18 mouse cellular contexts compared by ENCODE assay signal in the genomic region with DNA sequence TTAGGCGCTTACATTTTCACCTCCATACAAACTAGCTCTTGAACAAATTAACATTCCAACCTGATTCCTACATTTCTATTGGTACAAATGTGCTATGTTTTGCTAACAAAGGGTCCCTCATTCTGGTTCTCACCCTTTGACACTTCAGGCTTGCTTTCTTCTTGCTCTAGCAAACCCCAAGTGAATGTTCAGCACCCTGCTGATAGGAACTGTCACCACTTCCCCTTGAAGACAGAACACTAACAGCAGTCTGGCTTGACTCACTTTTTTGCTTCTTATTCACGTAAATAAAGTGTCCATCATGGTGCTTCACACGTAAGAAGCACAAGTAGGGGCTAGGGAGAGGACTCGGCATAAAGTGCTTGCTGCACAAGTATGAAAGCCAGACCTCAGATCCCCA.
DNase-seq lines count a peak whose midpoint lies in the region; ATAC-seq and TF ChIP-seq lines count a peak whose summit lies in the region.
"Had no signal": no experiment of that assay in that cellular context is flagged by ENCODE, and none has a peak within 500 bp of the region (broad histone marks: within the 10 kb centered on the region; RNA-seq: fewer than 3 reads in every experiment).

No protein-coding gene starts in this region.

- H3K4me1 ChIP-seq in hindbrain, embryonic 10.5 days (replicated peaks) = peaks cover 47% of the 10 kb centered on the region
- peaks cover 2% of the 10 kb centered on the region; the same call in 1 of the 2 replicates for H3K4me1 ChIP-seq in hindbrain, embryonic 11.5 days (replicated peaks; ENCODE audit: control insufficient read depth, insufficient read depth, low read length)
- peaks cover 9% of the 10 kb centered on the region; the same call in 1 of the 2 replicates for H3K4me1 ChIP-seq in hindbrain, postnatal 0 days (ENCODE audit: insufficient read depth, low read length)
- H3K4me1 ChIP-seq: intestine, embryonic 15.5 days; liver, embryonic 12.5 days had no signal

- H3K9me3 ChIP-seq in hindbrain, embryonic 10.5 days = peaks cover 15% of the 10 kb centered on the region
- no peaks in the 10 kb centered on the region for H3K9me3 ChIP-seq in hindbrain, embryonic 11.5 days (ENCODE audit: control insufficient read depth, low read length)
- no peaks in the 10 kb centered on the region for H3K9me3 ChIP-seq in hindbrain, postnatal 0 days (ENCODE audit: low read length)
- H3K9me3 ChIP-seq: intestine, embryonic 15.5 days; liver, embryonic 12.5 days had no signal

- peaks cover 12% of the 10 kb centered on the region; the same call in 1 of the 2 replicates for H3K36me3 ChIP-seq in hindbrain, embryonic 10.5 days
- no peaks in the 10 kb centered on the region for H3K36me3 ChIP-seq in hindbrain, embryonic 11.5 days (ENCODE audit: control insufficient read depth, insufficient read depth, low read length)
- no peaks in the 10 kb centered on the region for H3K36me3 ChIP-seq in hindbrain, postnatal 0 days (ENCODE audit: insufficient read depth, low read length)
- H3K36me3 ChIP-seq: intestine, embryonic 15.5 days; liver, embryonic 12.5 days had no signal

- no peaks in the 10 kb centered on the region; the same call in 1 of the 2 replicates for H3K27me3 ChIP-seq in hindbrain, embryonic 10.5 days (ENCODE audit: insufficient read depth, poor library complexity, severe bottlenecking)
- no peaks in the 10 kb centered on the region for H3K27me3 ChIP-seq in hindbrain, embryonic 11.5 days (ENCODE audit: control insufficient read depth, insufficient read depth, low read length)
- no peaks in the 10 kb centered on the region for H3K27me3 ChIP-seq in hindbrain, postnatal 0 days (ENCODE audit: insufficient read depth, low read length)
- H3K27me3 ChIP-seq: intestine, embryonic 15.5 days; liver, embryonic 12.5 days had no signal

- ATAC-seq in hindbrain, embryonic 11.5 days (ENCODE audit: low FRiP score) = no peak
- no peak for ATAC-seq in hindbrain, postnatal 0 days
- ATAC-seq: intestine, embryonic 15.5 days; liver, embryonic 12.5 days had no signal

- H3K27ac ChIP-seq in hindbrain, embryonic 10.5 days = peak overlapping the region; percentile 63
- H3K27ac ChIP-seq in hindbrain, embryonic 11.5 days (ENCODE audit: low read depth, low read length) = no peak overlapping the region
- H3K27ac ChIP-seq in hindbrain, postnatal 0 days = peak overlapping the region; percentile 18; the same call in 1 of the 2 replicates
- H3K27ac ChIP-seq: intestine, embryonic 15.5 days; liver, embryonic 12.5 days had no signal

- 59% methylated on average over 4 of the region's 4 CpGs for WGBS in hindbrain, embryonic 10.5 days
- 60% methylated on average over 4 of the region's 4 CpGs for WGBS in hindbrain, embryonic 11.5 days
- WGBS in hindbrain, postnatal 0 days = 54% methylated on average over 4 of the region's 4 CpGs

- H3K4me3 ChIP-seq in hindbrain, embryonic 10.5 days = no peak overlapping the region
- no peak overlapping the region for H3K4me3 ChIP-seq in hindbrain, embryonic 11.5 days (ENCODE audit: low read depth, low read length)
- no peak overlapping the region for H3K4me3 ChIP-seq in hindbrain, postnatal 0 days (ENCODE audit: low read length)
- H3K4me3 ChIP-seq: intestine, embryonic 15.5 days; liver, embryonic 12.5 days had no signal

- no peak for TF ChIP-seq CTCF in hindbrain, postnatal 0 days (IDR thresholded peaks at IDR 0.05; ENCODE audit: low read depth)

- DNase-seq in hindbrain, embryonic 10.5 days (ENCODE audit: low spot score) = no peak
- no peak for DNase-seq in hindbrain, embryonic 11.5 days (ENCODE audit: low spot score)
- DNase-seq in right cerebral cortex, postnatal 4 days = peak; percentile 1
- no peak for DNase-seq in right cerebral cortex, postnatal 14 days
- DNase-seq in hindbrain, postnatal 0 days (ENCODE audit: low spot score) = peak; percentile 1
- no peak for DNase-seq in thymus, postnatal 36 days
- no peak for DNase-seq in cerebellum, adult 9-11 months
- DNase-seq: adrenal gland, postnatal 25 days; cerebellum, adult 2 months; gastrocnemius, postnatal 14 days; heart, postnatal 14 days; kidney, postnatal 4 days; lung, embryonic 14.5 days; lung, postnatal 4 days; retina, postnatal 1 day; thymus, adult 18-20 months had no signal

- no peak overlapping the region for H3K9ac ChIP-seq in hindbrain, embryonic 11.5 days (ENCODE audit: low read depth, low read length)
- H3K9ac ChIP-seq in hindbrain, postnatal 0 days (replicated peaks; ENCODE audit: low read length) = no peak overlapping the region
- H3K9ac ChIP-seq: intestine, embryonic 15.5 days; liver, embryonic 12.5 days; lung, embryonic 14.5 days had no signal

- H3K4me2 ChIP-seq in hindbrain, embryonic 11.5 days (replicated peaks; ENCODE audit: low read depth, low read length) = no peak overlapping the region
- no peak overlapping the region for H3K4me2 ChIP-seq in hindbrain, postnatal 0 days (ENCODE audit: low read depth, low read length)
- H3K4me2 ChIP-seq: intestine, embryonic 15.5 days; liver, embryonic 12.5 days; lung, embryonic 14.5 days had no signal

Comparison
In these comparisons a context has a peak if more than half of its experiments do, and no peak if none do; other contexts are left out.
1. DNase-seq: peak in right cerebral cortex, postnatal 4 days (single experiment) and hindbrain, postnatal 0 days (single experiment); none in hindbrain, embryonic 10.5 days (single experiment), hindbrain, embryonic 11.5 days (single experiment), right cerebral cortex, postnatal 14 days (single experiment), thymus, postnatal 36 days (0 of 2) and cerebellum, adult 9-11 months (single experiment).